Mouse (Mus musculus) intestine, embryonic 16.5 days (tissue): ENCODE results near the gene Tent5c. TPM values are rescaled to one million over a fixed set of nuclear protein-coding genes. Genes with fewer than 3 reads are reported as not detected.

Experiments
- ATAC-seq: fragments of 200-750 bp; cut with Nextera tagmentation; 2 replicates; pipeline ENCODE4 v1.8.0; 2017; ENCODE audit warnings: moderate TSS enrichment, moderate library complexity
- H3K27ac ChIP-seq: fragments of 300-500 bp; sonication (generic); 2 replicates; pipeline ENCODE4 v1.5.1; 2014; ENCODE audit warnings: mild to moderate bottlenecking, low read length
- H3K27me3 ChIP-seq: fragments of 300-500 bp; sonication (generic); replicated peaks from 2 replicates; pipeline ENCODE4 v1.6.1; 2014; ENCODE audit warnings: low read length, control low read depth, mixed read lengths; ENCODE audit not compliant: control insufficient read depth, insufficient read depth
- H3K36me3 ChIP-seq: fragments of 300-500 bp; sonication (generic); 2 replicates; pipeline ENCODE4 v1.6.1; 2014; ENCODE audit warnings: low read length, control low read depth; ENCODE audit not compliant: control insufficient read depth, insufficient read depth
- H3K4me1 ChIP-seq: fragments of 300-500 bp; sonication (generic); 2 replicates; pipeline ENCODE4 v1.6.1; 2014; ENCODE audit warnings: low read length, control low read depth, mixed read lengths; ENCODE audit not compliant: control insufficient read depth, insufficient read depth
- H3K4me2 ChIP-seq: fragments of 300-500 bp; sonication (generic); 2 replicates; pipeline ENCODE4 v1.6.1; 2014; ENCODE audit warnings: low read depth, low read length, control low read depth
- H3K4me3 ChIP-seq: fragments of 300-500 bp; sonication (generic); 2 replicates; pipeline ENCODE4 v1.5.1; 2014; ENCODE audit warnings: mild to moderate bottlenecking, low read length
- H3K9ac ChIP-seq: fragments of 300-500 bp; sonication (generic); 2 replicates; pipeline ENCODE4 v1.6.1; 2014; ENCODE audit warnings: low read depth, low read length
- H3K9me3 ChIP-seq: fragments of 300-500 bp; sonication (generic); 2 replicates; pipeline ENCODE4 v1.6.1; 2016; ENCODE audit warnings: low read length, control low read depth; ENCODE audit not compliant: control insufficient read depth
- WGBS: fragments of 180-500 bp; shearing (Covaris S2); extraction: QIAGEN DNeasy Blood & Tissue Kit; methylation state at CpG from one replicate; pipeline ENCODE4 v1.1.7; 2014; 5-methylcytosine and 5-hydroxymethylcytosine counted together
- polyA plus RNA-seq: library from polyadenylated mRNA; unstranded; fragments of >200 nt; fragmentation: Nextera tagmentation; extraction: Ambion mirVana; gene quantifications from 2 replicates; pipeline ENCODE4 v1.2.1, GENCODE M21; 2015

The Tent5c gene
- 8.9 and 9.9 TPM in 2 replicates for polyA plus RNA-seq

GRCm38 (mm10) chr3:100489133-100490009 lies at the start of gene Tent5c:
Tent5c (minus strand) TSS chr3:100489324.
- Histone ChIP-seq H3K9ac (peak within 1 kb of the TSS; percentile 70), H3K27ac (peak within 1 kb of the TSS; percentile 43; the same call in 1 of the 2 replicates), H3K4me1 (peaks cover 7% of the 10 kb centered on the region), H3K27me3 (peaks cover 16% of the 10 kb centered on the region), H3K9me3 (no peaks in the 10 kb centered on the region), H3K4me2 (peak within 1 kb of the TSS; percentile 94), H3K36me3 (no peaks in the 10 kb centered on the region), H3K4me3 (peak within 1 kb of the TSS; percentile 58)
- ATAC-seq: peak; percentile 97
- WGBS: under 1% methylated on average over 64 of the region's 73 CpGs

GRCm38 (mm10) chr3:100536686-100537085 lies 47.6 kb upstream of the Tent5c start:
- ATAC-seq: no peak
- Histone ChIP-seq H3K36me3 (no peaks in the 10 kb centered on the region), H3K27me3 (no peaks in the 10 kb centered on the region), H3K9me3 (no peaks in the 10 kb centered on the region), H3K9ac (no peak overlapping the region), H3K4me1 (no peaks in the 10 kb centered on the region), H3K4me2 (no peak overlapping the region), H3K27ac (no peak overlapping the region), H3K4me3 (no peak overlapping the region)
- 97% methylated on average over 2 of the region's 2 CpGs for whole genome bisulfite sequencing

GRCm38 (mm10) chr3:100535902-100536301 lies 46.8 kb upstream of the Tent5c start:
- H3K4me3 ChIP-seq: no peak overlapping the region
- ATAC-seq: no peak
- H3K9me3 ChIP-seq: no peaks in the 10 kb centered on the region
- H3K36me3 ChIP-seq: no peaks in the 10 kb centered on the region
- H3K4me2 ChIP-seq: no peak overlapping the region
- no peaks in the 10 kb centered on the region for H3K4me1 ChIP-seq
- no peaks in the 10 kb centered on the region for H3K27me3 ChIP-seq
- 57% methylated on average over 4 of the region's 4 CpGs for WGBS
- H3K9ac ChIP-seq: no peak overlapping the region
- H3K27ac ChIP-seq: no peak overlapping the region

- H3K4me2 ChIP-seq: no peak overlapping the region
- 53% methylated on average over 2 of the region's 3 CpGs for whole genome bisulfite sequencing
- H3K9ac ChIP-seq: no peak overlapping the region
- no peaks in the 10 kb centered on the region for H3K4me1 ChIP-seq
- ATAC-seq: no peak
- no peak overlapping the region for H3K27ac ChIP-seq
- no peak overlapping the region for H3K4me3 ChIP-seq
- H3K27me3 ChIP-seq: no peaks in the 10 kb centered on the region
- H3K9me3 ChIP-seq: no peaks in the 10 kb centered on the region
- H3K36me3 ChIP-seq: no peaks in the 10 kb centered on the region
Observed at GRCm38 (mm10) chr3:100535298-100535697, 46.2 kb upstream of the Tent5c start.

- no peak overlapping the region for H3K4me3 ChIP-seq
- H3K36me3 ChIP-seq: no peaks in the 10 kb centered on the region
- H3K4me2 ChIP-seq: no peak overlapping the region
- no peaks in the 10 kb centered on the region for H3K27me3 ChIP-seq
- no peak overlapping the region for H3K9ac ChIP-seq
- H3K4me1 ChIP-seq: no peaks in the 10 kb centered on the region
- H3K9me3 ChIP-seq: no peaks in the 10 kb centered on the region
- H3K27ac ChIP-seq: no peak overlapping the region
- ATAC-seq: no peak
- 85% methylated on average over 3 of the region's 3 CpGs for WGBS
Observed at GRCm38 (mm10) chr3:100534394-100534793, 45.3 kb upstream of the Tent5c start.

- Histone ChIP-seq H3K4me2 (no peak overlapping the region), H3K27ac (no peak overlapping the region), H3K4me3 (no peak overlapping the region), H3K4me1 (no peaks in the 10 kb centered on the region), H3K36me3 (no peaks in the 10 kb centered on the region), H3K27me3 (no peaks in the 10 kb centered on the region), H3K9ac (no peak overlapping the region), H3K9me3 (no peaks in the 10 kb centered on the region)
- 0 out of 2 replicates have a peak, but pooled peaks have one; percentile 52 for ATAC-seq
Observed at GRCm38 (mm10) chr3:100533429-100533828, 44.3 kb upstream of the Tent5c start.

GRCm38 (mm10) chr3:100530919-100531318 lies 41.8 kb upstream of the Tent5c start:
- Histone ChIP-seq H3K27me3 (no peaks in the 10 kb centered on the region), H3K4me1 (no peaks in the 10 kb centered on the region), H3K27ac (no peak overlapping the region), H3K9ac (no peak overlapping the region), H3K9me3 (no peaks in the 10 kb centered on the region), H3K4me3 (no peak overlapping the region), H3K4me2 (no peak overlapping the region), H3K36me3 (no peaks in the 10 kb centered on the region)
- 87% methylated on average over 5 of the region's 5 CpGs for WGBS
- ATAC-seq: no peak

- Histone ChIP-seq H3K9me3 (no peaks in the 10 kb centered on the region), H3K4me1 (no peaks in the 10 kb centered on the region), H3K27ac (no peak overlapping the region), H3K27me3 (no peaks in the 10 kb centered on the region), H3K36me3 (no peaks in the 10 kb centered on the region), H3K9ac (no peak overlapping the region), H3K4me2 (no peak overlapping the region), H3K4me3 (no peak overlapping the region)
- WGBS: 85% methylated on average over 7 of the region's 7 CpGs
- no peak for ATAC-seq
Observed at GRCm38 (mm10) chr3:100530244-100530788, 41.2 kb upstream of the Tent5c start.

GRCm38 (mm10) chr3:100522671-100523070 lies 33.5 kb upstream of the Tent5c start:
- 77% methylated on average over 7 of the region's 7 CpGs for WGBS
- no peak for ATAC-seq

More at GRCm38 (mm10) chr3:100522671-100523070, 33.5 kb upstream of the Tent5c start:
- no peaks in the 10 kb centered on the region for H3K36me3 ChIP-seq
- no peak overlapping the region for H3K27ac ChIP-seq
- no peak overlapping the region for H3K4me3 ChIP-seq
- H3K9me3 ChIP-seq: no peaks in the 10 kb centered on the region
- H3K9ac ChIP-seq: no peak overlapping the region
- no peaks in the 10 kb centered on the region for H3K27me3 ChIP-seq
- H3K4me2 ChIP-seq: no peak overlapping the region
- no peaks in the 10 kb centered on the region for H3K4me1 ChIP-seq
